Mouse (Mus musculus): Measurements from ENCODE around the gene Hspd1.

DNA sequence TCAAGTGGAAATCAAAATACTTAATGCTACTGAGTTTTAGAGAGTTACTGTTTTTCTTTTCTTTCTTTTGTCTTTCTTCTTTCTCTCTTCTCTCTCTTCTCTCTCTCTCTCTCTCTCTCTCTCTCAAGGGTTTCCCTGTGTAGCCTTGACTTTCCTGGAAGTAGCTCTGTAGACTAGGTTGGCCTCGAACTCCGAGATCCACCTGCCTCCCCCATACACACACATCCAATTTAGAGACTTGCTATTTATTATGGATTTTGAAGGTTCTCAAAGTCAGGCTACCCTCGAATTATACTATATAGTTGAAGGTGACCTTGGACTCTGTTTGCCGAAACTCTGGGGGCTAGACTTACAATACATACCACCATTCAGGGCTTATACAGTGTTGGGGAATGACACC is 44.3 kb upstream of the Hspd1 start:
- no peak for TF ChIP-seq NRF1 (IDR thresholded peaks at IDR 0.05; ENCODE audit: insufficient read depth, low read depth, low read length, poor library complexity, severe bottlenecking)
- TF ChIP-seq E2F4 (IDR thresholded peaks at IDR 0.05; ENCODE audit: borderline replicate concordance, low read depth, low read length): no peak
- no peak for TF ChIP-seq CTCF (IDR thresholded peaks at IDR 0.05 in 2 of 3, conservative IDR thresholded peaks at IDR 0.05 in 1 of 3; ENCODE audit: control insufficient read depth in 1 of 3, insufficient read depth in 1 of 3, low read depth in 2 of 3, low read length in 3 of 3, poor library complexity in 1 of 3, severe bottlenecking in 1 of 3)
- TF ChIP-seq GATA1 (IDR thresholded peaks at IDR 0.05; ENCODE audit: low read depth, low read length): no peak
- TF ChIP-seq JUND (IDR thresholded peaks at IDR 0.05; ENCODE audit: low read depth, low read length): no peak
- no peak for TF ChIP-seq POLR2AphosphoS2 (IDR thresholded peaks at IDR 0.05; ENCODE audit: low read length)
- TF ChIP-seq CHD2 (IDR thresholded peaks at IDR 0.05; ENCODE audit: low read length): no peak
- no peak for TF ChIP-seq MYC (IDR thresholded peaks at IDR 0.05; ENCODE audit: low read depth, low read length)
- no peak for TF ChIP-seq TAL1 (IDR thresholded peaks at IDR 0.05; ENCODE audit: low read length)
- TF ChIP-seq MAX (IDR thresholded peaks at IDR 0.05; ENCODE audit: low read length): no peak
- no peak for TF ChIP-seq TCF12 (IDR thresholded peaks at IDR 0.05; ENCODE audit: low read depth, low read length)
- TF ChIP-seq UBTF (IDR thresholded peaks at IDR 0.05; ENCODE audit: borderline replicate concordance, insufficient read depth, low read depth, low read length): no peak
- no peak for TF ChIP-seq POLR2A (IDR thresholded peaks at IDR 0.05; ENCODE audit: control insufficient read depth in 1 of 2, insufficient read depth in 1 of 2, low read depth in 1 of 2, low read length in 2 of 2, poor library complexity in 1 of 2)
- no peak for TF ChIP-seq RAD21 (IDR thresholded peaks at IDR 0.05; ENCODE audit: low read depth, low read length)

All from MEL (cell line).